Mouse (Mus musculus) kidney, postnatal 25 days (tissue): ENCODE data around the gene Ankmy1.

ENCODE experiments used
- DNase-seq, 2 experiments: peaks; one replicate each; pipeline ENCODE4 v3.0.0; 2021; ENCODE audit warnings: mixed read lengths in 2 of 2

Ankmy1 gene

GRCm38 (mm10) chr1:92910925-92911720, 8.4 kb upstream of the Ankmy1 start:
- peak; percentile 59 to 73 for DNase-seq

GRCm38 (mm10) chr1:92910239-92910885, 7.7 kb upstream of the Ankmy1 start, which contains the start of gene Rnpepl1:
Gene Rnpepl1, plus strand, starts transcription at chr1:92910783.
- DNase-seq, result peak; percentile 76 to 90

GRCm38 (mm10) chr1:92909068-92909467, 6.4 kb upstream of the Ankmy1 start:
- DNase-seq, result peak; percentile 24 to 46

- no peak for DNase-seq
Observed at GRCm38 (mm10) chr1:92908664-92909063, 6.0 kb upstream of the Ankmy1 start.

GRCm38 (mm10) chr1:92907632-92908360, 5.1 kb upstream of the Ankmy1 start:
- DNase-seq, result no peak

- DNase-seq, result peak; percentile 95 to 98
Observed at GRCm38 (mm10) chr1:92906779-92907631, 4.3 kb upstream of the Ankmy1 start, which contains the start of gene Dusp28. Gene Dusp28, plus strand, starts transcription at chr1:92906981.

GRCm38 (mm10) chr1:92905703-92906310, 3.1 kb upstream of the Ankmy1 start:
- peak in 1 of 2 experiments; percentile 28 for DNase-seq

DNA sequence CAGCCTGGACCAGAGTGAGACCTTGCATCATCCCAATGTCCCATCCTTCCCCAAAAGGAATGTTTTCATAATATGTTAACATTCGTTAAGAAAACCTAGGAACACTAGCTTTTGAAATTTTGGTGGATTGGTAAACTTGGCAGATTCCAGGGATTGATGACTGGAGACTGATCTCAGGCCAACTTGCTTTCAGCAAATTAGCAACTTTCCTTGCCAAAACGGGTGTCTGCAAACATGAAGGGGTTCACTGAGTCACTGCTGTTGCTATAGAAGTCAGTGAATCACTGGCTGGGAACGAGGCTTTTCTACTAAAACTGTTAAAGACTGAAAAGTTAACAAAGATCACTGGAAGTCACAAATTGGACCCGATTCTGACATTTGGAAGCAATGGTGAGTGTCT, 921 bp upstream of the Ankmy1 start:
- no peak for DNase-seq

DNA sequence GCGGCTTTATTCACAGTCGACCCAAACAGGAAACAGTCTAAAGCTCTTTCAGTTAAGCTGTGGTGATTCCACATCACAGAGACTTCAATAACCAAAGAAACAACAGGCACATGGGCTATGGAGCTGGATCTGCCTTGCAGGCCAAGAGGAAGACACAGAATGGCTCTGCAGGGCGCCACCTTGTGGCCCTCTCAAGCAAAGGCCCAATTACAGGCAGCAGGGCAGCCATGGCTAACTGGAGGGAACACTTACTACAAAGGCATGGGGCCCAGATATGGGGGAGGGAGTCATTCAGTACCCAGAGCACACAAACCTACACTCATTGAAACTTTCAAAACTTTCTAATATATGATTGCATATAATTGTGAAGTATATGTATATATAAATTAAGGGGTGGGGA, 7.6 kb downstream of the Ankmy1 start:
- peak; percentile 80 for DNase-seq

GRCm38 (mm10) chr1:92893896-92894295, 8.8 kb downstream of the Ankmy1 start:
- no peak for DNase-seq

- no peak for DNase-seq
Observed at GRCm38 (mm10) chr1:92892791-92893190, 9.9 kb downstream of the Ankmy1 start.

DNA sequence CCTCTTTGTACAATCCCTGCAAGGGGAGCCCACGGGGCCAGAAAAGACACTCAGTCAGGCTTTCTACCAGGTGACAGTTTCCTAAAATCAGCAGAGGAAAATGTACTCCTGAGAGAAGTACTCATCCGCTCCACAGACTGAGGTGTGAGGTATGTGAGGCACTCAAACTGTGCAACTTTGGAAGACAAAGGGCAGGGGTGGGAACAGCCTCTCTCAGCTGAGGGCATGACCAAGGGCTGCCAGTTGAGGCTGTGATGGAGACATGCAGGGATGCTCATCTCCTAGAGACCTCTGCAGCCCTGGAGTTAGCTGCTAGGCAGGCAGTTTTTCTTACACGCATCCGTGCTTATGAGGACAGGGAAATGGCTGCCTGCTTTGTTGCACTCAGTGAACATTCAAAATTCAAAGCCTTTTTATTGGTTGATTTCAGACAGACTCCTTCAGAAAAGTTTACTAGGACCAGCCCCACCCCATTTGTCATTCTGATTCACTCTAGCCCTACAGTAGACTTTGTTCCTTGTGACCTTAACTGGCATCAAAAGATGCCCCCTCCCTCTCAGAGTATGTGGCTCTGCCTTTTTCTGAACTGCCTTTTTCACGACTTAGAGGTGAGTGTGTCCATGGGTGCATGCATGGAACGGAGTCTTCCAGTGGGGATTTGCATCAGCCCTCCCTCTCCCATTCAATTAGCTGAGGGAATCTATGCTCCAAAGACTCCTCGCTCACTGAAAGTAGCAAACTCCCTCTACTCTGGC, 13.6 kb downstream of the Ankmy1 start:
- DNase-seq, result no peak

GRCm38 (mm10) chr1:92881982-92882381, 20.7 kb downstream of the Ankmy1 start:
- DNase-seq, result no peak

DNA sequence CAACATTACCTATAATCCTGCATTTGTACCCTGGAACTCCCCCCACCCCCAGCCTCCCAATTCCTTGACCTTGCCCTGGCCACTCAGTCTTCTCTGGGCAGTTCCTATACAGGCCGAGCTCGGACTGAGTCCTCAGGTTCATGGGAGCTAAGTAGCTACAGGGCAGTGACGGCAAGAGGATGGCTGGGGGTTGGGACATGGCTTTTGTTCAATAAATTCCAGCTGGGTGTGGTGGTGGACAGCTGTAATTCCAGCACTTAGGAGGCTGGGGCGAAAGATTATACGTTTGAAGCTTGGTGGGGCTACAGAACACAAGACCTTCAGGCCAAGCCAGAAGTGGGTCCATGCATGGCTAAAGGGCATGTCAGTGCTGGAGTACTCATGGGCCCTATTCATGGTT, 22.6 kb downstream of the Ankmy1 start:
- no peak for DNase-seq

GRCm38 (mm10) chr1:92879266-92879665, 23.4 kb downstream of the Ankmy1 start:
- DNase-seq, result no peak

- DNase-seq, result no peak
Observed at GRCm38 (mm10) chr1:92878066-92878741, 24.5 kb downstream of the Ankmy1 start.

GRCm38 (mm10) chr1:92877431-92877978, 25.2 kb downstream of the Ankmy1 start:
- no peak for DNase-seq

DNA sequence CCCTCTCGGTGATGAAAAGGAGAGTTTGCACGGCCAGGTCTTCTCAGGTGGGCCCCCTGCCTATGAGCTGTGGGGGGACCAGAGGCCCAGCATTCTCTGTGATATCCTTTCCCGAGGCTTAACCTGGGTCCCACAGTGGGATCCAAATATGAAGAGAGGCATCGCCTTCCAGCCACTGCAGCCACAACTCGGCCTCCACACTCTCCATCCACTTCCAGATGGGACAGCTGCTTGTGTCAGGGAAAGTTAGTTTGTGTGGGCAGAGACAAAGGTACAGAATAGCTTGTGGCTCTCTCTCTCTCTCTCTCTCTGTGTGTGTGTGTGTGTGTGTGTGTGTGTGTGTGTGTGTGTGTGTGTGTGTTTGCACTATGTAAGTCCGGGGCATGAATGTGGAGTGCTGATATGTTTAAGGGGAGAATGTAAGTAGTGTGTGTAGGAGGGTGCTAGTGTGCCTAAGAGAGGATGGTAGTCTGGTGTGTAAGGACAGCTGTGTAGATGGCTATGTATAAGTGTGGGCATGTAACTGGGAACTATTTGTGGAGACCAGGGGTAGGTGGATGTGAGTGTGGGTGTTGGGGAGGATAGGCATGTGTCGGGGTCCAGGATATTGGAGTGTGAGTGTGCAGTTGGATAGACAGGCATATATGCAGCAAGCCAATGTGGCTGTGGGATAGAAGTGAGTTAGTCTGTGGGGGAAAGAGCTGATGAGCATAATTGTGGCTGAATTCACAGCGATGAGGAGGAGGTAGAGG, 27.2 kb downstream of the Ankmy1 start:
- DNase-seq, result no peak

DNA sequence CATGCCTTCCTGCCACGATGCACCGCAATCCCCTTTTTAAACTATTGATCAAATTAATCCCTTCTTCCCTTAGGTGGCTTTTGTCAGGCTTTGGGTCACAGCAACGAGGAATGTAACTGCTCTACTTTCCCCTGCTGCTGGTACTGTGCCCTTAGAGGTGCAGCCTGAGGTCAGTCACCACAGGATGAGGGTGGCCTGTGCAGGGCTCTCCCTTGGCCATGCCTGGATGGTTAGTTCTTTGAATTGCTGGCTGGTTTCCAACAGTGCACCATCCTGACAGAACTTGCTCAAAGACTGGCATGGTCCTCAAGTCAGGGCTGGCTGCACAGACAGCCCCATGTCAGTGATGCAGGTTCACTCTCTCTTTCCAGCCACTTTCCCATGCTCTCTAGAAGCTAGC, 28.7 kb downstream of the Ankmy1 start:
- DNase-seq, result peak; percentile 50 to 79

- DNase-seq, result peak; percentile 29 to 77
Observed at GRCm38 (mm10) chr1:92872666-92873065, 30.0 kb downstream of the Ankmy1 start.
